Mouse (Mus musculus) liver, adult 2 months (tissue): ENCODE data around the gene Ppp3ca.

Experiments used
- CTCF ChIP-seq: fragments of 200-500 bp; IDR thresholded peaks from 2 replicates; pipeline ENCODE4 v1.5.1; 2011; ENCODE audit warnings: low read depth, low read length, control low read depth
- POLR2A ChIP-seq: fragments of 200-500 bp; IDR thresholded peaks from 2 replicates; pipeline ENCODE4 v1.6.1; 2011; ENCODE audit warnings: low read length, control low read depth; ENCODE audit not compliant: insufficient read depth; ENCODE audit errors: extremely low read depth

DNA sequence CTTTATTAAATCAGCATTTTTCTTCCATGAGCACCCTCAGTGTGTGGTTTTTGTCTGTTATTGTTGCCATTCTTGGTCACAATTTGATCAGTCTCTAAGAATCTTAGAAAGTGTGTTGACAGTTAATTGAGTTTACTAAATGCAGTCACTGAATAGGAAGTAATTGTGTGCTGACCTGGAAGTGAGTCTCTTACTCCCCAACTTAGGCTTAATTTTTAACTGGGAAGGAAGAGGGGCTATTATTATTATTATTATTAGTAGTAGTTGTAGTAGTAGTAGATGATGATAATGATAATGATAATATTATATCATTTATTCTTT lies 79.5 kb downstream of the Ppp3ca start:
- TF ChIP-seq POLR2A (no peak), CTCF (no peak)
